Mouse (Mus musculus): ENCODE measurements around the gene Ice2. TPM values are rescaled to one million over a fixed set of nuclear protein-coding genes. Genes with fewer than 3 reads are reported as not detected.

Gene Ice2
- 9.8 and 12.9 TPM in 2 replicates for total RNA-seq (2014; rRNA removed)
- 5.6 and 7.0 TPM in 2 replicates for polyA plus RNA-seq (2015; fragmentation: Nextera tagmentation; extraction: Ambion mirVana)

DNA sequence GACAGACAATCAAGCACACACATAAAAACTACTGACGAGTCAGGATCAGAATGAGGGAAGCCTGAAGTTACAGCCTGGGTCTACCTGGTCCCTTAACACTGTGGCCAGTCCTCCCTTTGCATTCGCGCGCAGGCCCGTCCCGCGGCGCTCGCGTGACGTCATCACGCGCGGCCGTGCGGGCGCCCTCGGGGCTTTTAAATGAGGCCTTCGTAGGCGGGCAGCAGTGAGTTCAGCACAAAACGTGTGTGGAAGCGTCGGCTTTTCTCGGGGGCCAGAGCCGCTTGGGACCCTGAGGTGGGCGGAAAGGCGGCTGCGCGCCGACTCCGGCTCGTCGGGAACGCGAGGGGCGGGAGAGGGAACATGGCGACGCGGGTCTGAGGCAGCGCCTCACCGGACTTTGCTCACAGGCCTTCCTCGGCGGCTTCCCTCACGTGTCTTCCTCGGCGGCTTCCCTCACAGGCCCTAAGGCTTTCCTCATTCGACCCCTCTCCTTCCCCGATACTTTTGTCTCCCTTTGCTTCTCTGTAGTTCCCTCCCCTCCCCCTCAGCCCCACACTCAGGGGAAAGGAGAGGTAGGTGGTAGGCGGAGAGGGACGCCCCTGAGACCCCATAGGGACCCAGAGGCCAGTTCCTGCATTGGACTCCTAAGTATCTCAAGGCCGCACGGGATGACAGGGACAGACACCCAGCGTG lies at the start of gene Ice2:
Gene Ice2 (plus strand): TSS at position 147 of the 693 bp plus-strand sequence.
- no peaks in the 10 kb centered on the region for H3K9me3 ChIP-seq (ENCODE audit: low read length)
- H3K4me3 ChIP-seq (ENCODE audit: low read depth, low read length): peak within 1 kb of the TSS; percentile 66
- H3K27ac ChIP-seq (ENCODE audit: low read depth, low read length): peak within 1 kb of the TSS; percentile 91
- no peaks in the 10 kb centered on the region for H3K36me3 ChIP-seq (ENCODE audit: insufficient read depth)
- ATAC-seq (peak; percentile 94), DNase-seq (peak; percentile 92)
- H3K4me1 ChIP-seq (ENCODE audit: insufficient read depth): peaks cover 5% of the 10 kb centered on the region; the same call in 1 of the 2 replicates
- under 1% methylated on average over 52 of the region's 53 CpGs for WGBS
- TF ChIP-seq CTCF (IDR thresholded peaks at IDR 0.05; ENCODE audit: low read depth): no peak
- H3K9ac ChIP-seq: peak within 1 kb of the TSS; percentile 91
- H3K27me3 ChIP-seq (ENCODE audit: insufficient read depth, low read length): no peaks in the 10 kb centered on the region
- H3K4me2 ChIP-seq (ENCODE audit: low read depth): peak within 1 kb of the TSS; percentile 92

DNA sequence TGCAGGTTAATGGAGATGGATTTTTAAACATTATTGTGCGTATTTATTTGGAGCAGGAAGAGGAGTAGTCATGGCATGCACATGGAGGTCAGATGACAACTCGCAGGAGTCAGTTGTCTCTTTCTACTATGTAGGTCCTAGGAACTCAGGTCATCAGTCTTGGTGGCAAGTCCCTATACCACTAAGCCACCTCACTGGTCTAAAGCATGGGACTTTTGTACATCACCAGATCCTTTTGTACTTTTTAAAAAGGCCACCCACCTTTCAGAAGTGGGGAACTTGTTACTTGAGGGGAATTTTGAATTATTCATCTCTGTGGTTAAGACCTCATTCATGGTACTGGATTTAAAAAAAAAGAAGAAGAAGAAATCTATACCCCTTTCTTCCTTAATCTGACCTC lies 48.2 kb upstream of the Ice2 start:
- no peak overlapping the region for H3K9ac ChIP-seq
- no peak overlapping the region for H3K4me3 ChIP-seq (ENCODE audit: low read depth, low read length)
- H3K4me2 ChIP-seq (ENCODE audit: low read depth): no peak overlapping the region
- H3K36me3 ChIP-seq (ENCODE audit: insufficient read depth): no peaks in the 10 kb centered on the region
- WGBS: 83% methylated on average over 2 of the region's 2 CpGs
- H3K4me1 ChIP-seq (ENCODE audit: insufficient read depth): no peaks in the 10 kb centered on the region
- no peak overlapping the region for H3K27ac ChIP-seq (ENCODE audit: low read depth, low read length)
- no peaks in the 10 kb centered on the region for H3K9me3 ChIP-seq (ENCODE audit: low read length)
- ATAC-seq: no peak
- DNase-seq: no peak
- H3K27me3 ChIP-seq (ENCODE audit: insufficient read depth, low read length): no peaks in the 10 kb centered on the region
- no peak for TF ChIP-seq CTCF (IDR thresholded peaks at IDR 0.05; ENCODE audit: low read depth)

DNA sequence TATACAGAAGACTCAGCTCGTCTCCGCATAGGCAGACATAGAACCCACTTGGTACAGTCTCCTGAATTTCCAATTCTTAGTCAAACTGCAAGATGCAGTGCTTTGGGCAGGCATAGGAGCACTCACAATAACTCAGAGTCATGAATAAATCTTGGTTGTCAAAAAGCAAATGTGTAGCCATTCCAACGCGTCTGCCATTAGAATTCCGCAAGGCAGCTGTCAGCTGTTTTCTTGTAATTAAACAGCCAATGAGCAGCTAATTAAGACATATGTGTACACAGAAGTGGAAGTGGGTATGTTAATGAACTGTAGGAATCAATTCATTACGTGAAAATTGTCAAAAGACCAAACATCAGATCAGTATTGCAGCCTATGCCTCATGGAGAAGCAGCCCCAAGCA lies 43.5 kb upstream of the Ice2 start:
- Histone ChIP-seq H3K9ac (no peak overlapping the region), H3K4me1 (ENCODE audit: insufficient read depth) (0 out of 2 replicates have a peak, but pooled peaks cover 4% of the 10 kb centered on the region), H3K4me3 (ENCODE audit: low read depth, low read length) (no peak overlapping the region), H3K9me3 (ENCODE audit: low read length) (no peaks in the 10 kb centered on the region), H3K36me3 (ENCODE audit: insufficient read depth) (no peaks in the 10 kb centered on the region), H3K27ac (ENCODE audit: low read depth, low read length) (no peak overlapping the region), H3K27me3 (ENCODE audit: insufficient read depth, low read length) (no peaks in the 10 kb centered on the region), H3K4me2 (ENCODE audit: low read depth) (no peak overlapping the region)
- WGBS: 30% methylated on average over 6 of the region's 6 CpGs
- DNase-seq (peak; percentile 74), ATAC-seq (peak; percentile 82)
- TF ChIP-seq CTCF (IDR thresholded peaks at IDR 0.05; ENCODE audit: low read depth): no peak

DNA sequence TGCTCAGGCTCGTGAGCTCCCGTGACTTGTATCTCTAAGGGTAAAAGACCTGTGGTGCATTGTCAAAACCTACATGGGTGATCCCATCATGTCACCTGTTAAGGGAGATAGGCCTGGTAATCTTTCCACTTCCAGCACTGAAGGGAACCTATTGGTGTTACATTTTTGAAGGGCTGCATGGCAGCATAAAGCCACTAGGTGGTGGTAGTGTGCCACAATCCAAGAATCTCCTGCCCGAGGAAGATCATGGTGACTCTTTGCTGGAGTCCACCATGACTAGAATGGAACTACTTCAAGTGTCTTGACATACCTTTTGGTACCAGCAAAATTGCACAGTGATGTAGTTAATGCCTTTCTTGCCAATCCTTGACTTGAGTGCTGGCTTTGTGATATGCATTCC lies 39.9 kb upstream of the Ice2 start:
- WGBS: 26% methylated on average over 3 of the region's 3 CpGs
- Histone ChIP-seq H3K9me3 (ENCODE audit: low read length) (no peaks in the 10 kb centered on the region), H3K4me3 (ENCODE audit: low read depth, low read length) (no peak overlapping the region), H3K4me2 (ENCODE audit: low read depth) (no peak overlapping the region), H3K36me3 (ENCODE audit: insufficient read depth) (no peaks in the 10 kb centered on the region), H3K4me1 (ENCODE audit: insufficient read depth) (0 out of 2 replicates have a peak, but pooled peaks cover 4% of the 10 kb centered on the region), H3K27ac (ENCODE audit: low read depth, low read length) (no peak overlapping the region), H3K27me3 (ENCODE audit: insufficient read depth, low read length) (no peaks in the 10 kb centered on the region), H3K9ac (no peak overlapping the region)
- peak; percentile 93 for TF ChIP-seq CTCF (IDR thresholded peaks at IDR 0.05; ENCODE audit: low read depth)
- no peak for ATAC-seq
- peak; percentile 81 for DNase-seq

DNA sequence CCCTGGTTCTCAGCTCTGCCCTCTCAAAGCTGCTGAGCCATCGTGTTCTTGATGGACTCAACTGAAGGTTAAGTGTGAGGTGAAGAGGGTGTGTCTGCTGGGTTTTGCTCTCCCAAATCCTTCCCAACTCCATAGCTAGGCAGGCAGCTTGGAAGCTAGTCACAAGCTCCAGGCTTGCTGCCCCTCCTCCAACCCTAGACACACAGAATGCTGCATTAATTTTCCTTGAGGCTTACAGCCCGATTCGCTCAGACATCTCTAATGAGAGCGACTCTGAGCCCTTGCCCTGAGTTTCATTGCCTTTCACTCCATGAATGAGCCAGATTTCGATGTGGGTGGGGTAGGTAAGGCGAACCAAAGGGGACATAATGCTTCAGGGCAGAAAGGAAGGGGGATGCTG lies 38.9 kb upstream of the Ice2 start:
- peak; percentile 42 for DNase-seq
- H3K9ac ChIP-seq: no peak overlapping the region
- 0 out of 2 replicates have a peak, but pooled peaks cover 4% of the 10 kb centered on the region for H3K4me1 ChIP-seq (ENCODE audit: insufficient read depth)
- ATAC-seq: peak; percentile 65; the same call in 1 of the 2 replicates
- H3K9me3 ChIP-seq (ENCODE audit: low read length): no peaks in the 10 kb centered on the region
- no peak for TF ChIP-seq CTCF (IDR thresholded peaks at IDR 0.05; ENCODE audit: low read depth)
- no peak overlapping the region for H3K4me2 ChIP-seq (ENCODE audit: low read depth)
- no peaks in the 10 kb centered on the region for H3K36me3 ChIP-seq (ENCODE audit: insufficient read depth)
- no peak overlapping the region for H3K27ac ChIP-seq (ENCODE audit: low read depth, low read length)
- no peak overlapping the region for H3K4me3 ChIP-seq (ENCODE audit: low read depth, low read length)
- 33% methylated on average over 6 of the region's 6 CpGs for WGBS
- no peaks in the 10 kb centered on the region for H3K27me3 ChIP-seq (ENCODE audit: insufficient read depth, low read length)

DNA sequence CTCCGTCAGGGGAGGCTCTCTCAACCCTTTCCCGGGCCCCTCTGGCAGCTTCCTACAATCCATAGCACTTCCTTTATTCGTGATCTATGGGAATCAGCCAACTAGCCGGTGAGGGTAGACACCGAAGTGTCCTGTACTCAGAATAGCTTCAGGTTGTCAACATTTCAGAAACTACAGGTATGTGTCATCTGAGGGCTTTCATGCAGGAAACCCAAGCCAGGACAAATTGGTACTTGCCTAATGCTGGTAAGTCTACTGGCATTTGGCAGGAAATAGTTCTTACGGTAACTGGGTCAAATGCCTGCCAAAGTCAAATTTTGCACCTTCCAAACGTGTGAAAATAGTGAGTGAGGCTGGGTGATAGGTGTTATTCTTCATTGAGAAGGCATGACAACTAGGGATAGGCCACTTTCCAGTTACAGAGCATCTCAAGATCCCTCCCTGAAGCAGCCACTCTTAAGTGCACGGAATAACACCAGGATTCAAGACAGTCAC lies 35.7 kb upstream of the Ice2 start:
- Histone ChIP-seq H3K27ac (ENCODE audit: low read depth, low read length) (no peak overlapping the region), H3K9me3 (ENCODE audit: low read length) (no peaks in the 10 kb centered on the region), H3K27me3 (ENCODE audit: insufficient read depth, low read length) (no peaks in the 10 kb centered on the region), H3K4me3 (ENCODE audit: low read depth, low read length) (no peak overlapping the region), H3K4me1 (ENCODE audit: insufficient read depth) (0 out of 2 replicates have a peak, but pooled peaks cover 4% of the 10 kb centered on the region), H3K9ac (no peak overlapping the region), H3K4me2 (ENCODE audit: low read depth) (no peak overlapping the region), H3K36me3 (ENCODE audit: insufficient read depth) (no peaks in the 10 kb centered on the region)
- TF ChIP-seq CTCF (IDR thresholded peaks at IDR 0.05; ENCODE audit: low read depth): no peak
- DNase-seq (no peak), ATAC-seq (no peak)
- 82% methylated on average over 8 of the region's 8 CpGs for WGBS

DNA sequence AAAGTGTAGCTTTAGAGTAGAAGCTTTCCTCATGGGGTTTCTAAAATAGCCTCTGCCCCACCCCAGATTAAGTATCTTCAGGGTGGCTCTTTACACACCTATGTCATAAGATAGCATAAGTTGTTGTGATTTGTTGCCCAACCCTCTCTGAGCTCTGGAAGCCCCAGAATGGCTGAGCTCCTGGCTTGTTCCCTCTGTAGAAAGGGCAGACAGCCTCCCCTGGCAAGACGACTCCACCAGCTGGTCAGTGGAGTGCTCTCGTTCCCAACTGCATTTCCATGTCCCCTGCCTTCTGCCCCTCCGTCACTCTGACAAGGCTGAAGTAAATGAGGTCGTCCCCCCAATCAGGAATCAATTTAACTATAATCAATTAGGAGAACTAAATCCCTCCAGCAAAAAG lies 34.9 kb upstream of the Ice2 start:
- no peak for TF ChIP-seq CTCF (IDR thresholded peaks at IDR 0.05; ENCODE audit: low read depth)
- Histone ChIP-seq H3K36me3 (ENCODE audit: insufficient read depth) (no peaks in the 10 kb centered on the region), H3K9ac (no peak overlapping the region), H3K4me2 (ENCODE audit: low read depth) (no peak overlapping the region), H3K27me3 (ENCODE audit: insufficient read depth, low read length) (no peaks in the 10 kb centered on the region), H3K27ac (ENCODE audit: low read depth, low read length) (no peak overlapping the region), H3K4me1 (ENCODE audit: insufficient read depth) (0 out of 2 replicates have a peak, but pooled peaks cover 4% of the 10 kb centered on the region), H3K9me3 (ENCODE audit: low read length) (no peaks in the 10 kb centered on the region), H3K4me3 (ENCODE audit: low read depth, low read length) (no peak overlapping the region)
- no peak for ATAC-seq
- WGBS: 37% methylated on average over 4 of the region's 4 CpGs
- DNase-seq: no peak
